Mouse (Mus musculus) intestine, postnatal 0 days (tissue): ENCODE measurements around the gene Med24. TPM values are rescaled to one million over a fixed set of nuclear protein-coding genes. Genes with fewer than 3 reads are reported as not detected.
A peak's percentile ranks its signal among the peaks of the same experiment; 100 is the strongest.
"Not testable (repeated sequence)": the region's sequence is repeated elsewhere in the genome, so short reads cannot be mapped to it uniquely, and the experiment has no call there.

ENCODE experiments used
- ATAC-seq: fragments of 200-750 bp; cut with Nextera tagmentation; 2 replicates; pipeline ENCODE4 v1.8.0; 2017; ENCODE audit warnings: mild to moderate bottlenecking, moderate TSS enrichment, moderate library complexity
- H3K27ac ChIP-seq: fragments of 300-500 bp; sonication (generic); 2 replicates; pipeline ENCODE4 v1.5.1; 2014; ENCODE audit warnings: mild to moderate bottlenecking, low read depth, low read length, moderate library complexity
- H3K27me3 ChIP-seq: fragments of 300-500 bp; sonication (generic); replicated peaks from 2 replicates; pipeline ENCODE4 v1.6.1; 2014; ENCODE audit warnings: low read length, mixed read lengths; ENCODE audit not compliant: control insufficient read depth, insufficient read depth
- H3K36me3 ChIP-seq: fragments of 300-500 bp; sonication (generic); 2 replicates; pipeline ENCODE4 v1.6.1; 2014; ENCODE audit warnings: mild to moderate bottlenecking, moderate library complexity; ENCODE audit not compliant: control insufficient read depth, insufficient read depth
- H3K4me1 ChIP-seq: fragments of 300-500 bp; sonication (generic); replicated peaks from 2 replicates; pipeline ENCODE4 v1.6.1; 2014; ENCODE audit warnings: antibody characterized with exemption, low read length, mixed read lengths; ENCODE audit not compliant: control insufficient read depth, insufficient read depth
- H3K4me2 ChIP-seq: fragments of 300-500 bp; sonication (generic); replicated peaks from 2 replicates; pipeline ENCODE4 v1.6.1; 2014; ENCODE audit warnings: low read depth, mild to moderate bottlenecking, moderate library complexity
- H3K4me3 ChIP-seq: fragments of 300-500 bp; sonication (generic); 2 replicates; pipeline ENCODE4 v1.5.1; 2014; ENCODE audit warnings: low read depth, low read length
- H3K9ac ChIP-seq: fragments of 300-500 bp; sonication (generic); 2 replicates; pipeline ENCODE4 v1.6.1; 2014; ENCODE audit warnings: mild to moderate bottlenecking, low read depth, low read length
- H3K9me3 ChIP-seq: fragments of 300-500 bp; sonication (generic); 2 replicates; pipeline ENCODE4 v1.6.1; 2016; ENCODE audit warnings: mixed run types; ENCODE audit not compliant: control insufficient read depth
- CTCF ChIP-seq: sonication (generic); IDR thresholded peaks from 2 replicates; pipeline ENCODE4 v1.5.1; 2016; ENCODE audit warnings: low read depth, mild to moderate bottlenecking, control low read depth, antibody characterized with exemption, moderate library complexity
- WGBS: fragments of 180-500 bp; shearing (Covaris S2); extraction: QIAGEN DNeasy Blood & Tissue Kit; methylation state at CpG from one replicate; pipeline ENCODE4 v1.1.7; 2014; 5-methylcytosine and 5-hydroxymethylcytosine counted together
- polyA plus RNA-seq: library from polyadenylated mRNA; unstranded; fragments of >200 nt; fragmentation: Nextera tagmentation; extraction: Ambion mirVana; gene quantifications from 2 replicates; pipeline ENCODE4 v1.2.1, GENCODE M21; 2015

Gene Med24
- polyA plus RNA-seq, 1 experiment from 2014 or later = 14.7 TPM

DNA sequence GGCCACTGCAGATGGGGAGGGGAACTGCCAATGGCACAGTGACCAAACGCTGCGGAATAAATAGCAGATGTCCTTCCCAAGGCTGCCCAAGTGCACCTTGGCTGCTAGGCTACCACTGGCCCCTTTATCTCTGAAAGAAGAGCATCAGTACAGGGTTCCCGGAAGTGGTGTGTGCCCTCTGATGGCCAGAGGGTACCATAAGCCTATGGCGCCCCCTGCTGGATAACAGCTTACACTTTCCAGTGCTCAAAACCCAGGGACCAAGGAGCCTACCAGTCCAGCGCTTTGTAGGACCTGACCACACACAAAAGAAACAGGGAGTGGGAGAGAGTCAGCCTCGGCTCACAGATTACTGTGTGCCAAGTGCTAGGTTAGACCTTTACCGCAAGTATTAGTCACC is 74.2 kb downstream of the Med24 start:
- not testable (repeated sequence) for H3K4me3 ChIP-seq, H3K9ac ChIP-seq, H3K36me3 ChIP-seq, H3K27ac ChIP-seq, H3K27me3 ChIP-seq, H3K4me2 ChIP-seq, H3K9me3 ChIP-seq, H3K4me1 ChIP-seq
- TF ChIP-seq CTCF = peak; percentile 83
- peak; percentile 73; the same call in 1 of the 2 replicates for ATAC-seq
- WGBS = 8% methylated on average over 7 of the region's 7 CpGs

Other genes with a start within 250 kb of the Med24 start
- gene Ikzf3, start 183.4 kb downstream of the Med24 start, polyA plus RNA-seq = 0.20 and 0.24 TPM in 2 replicates
- gene Zpbp2, start 178.3 kb downstream of the Med24 start, polyA plus RNA-seq = 3.2 and 4.0 TPM in 2 replicates
- gene Ormdl3, start 142.1 kb downstream of the Med24 start, polyA plus RNA-seq = 139 and 150 TPM in 2 replicates
- gene Lrrc3c, start 131.1 kb downstream of the Med24 start, polyA plus RNA-seq = not detected in 2 replicates
- 0.56 and 0.58 TPM in 2 replicates for gene Gm12355, start 103.8 kb downstream of the Med24 start, polyA plus RNA-seq
- gene Gsdma3, start 103.1 kb downstream of the Med24 start, polyA plus RNA-seq = not detected in 2 replicates
- gene Gsdma2, start 82.7 kb downstream of the Med24 start, polyA plus RNA-seq = 0.14 and 0.16 TPM in 2 replicates
- 0.38 and 0.42 TPM in 2 replicates for gene Gsdma, start 65.1 kb downstream of the Med24 start, polyA plus RNA-seq
- 95.5 and 96.2 TPM in 2 replicates for gene Psmd3, start 46.9 kb downstream of the Med24 start, polyA plus RNA-seq
- 0.08 TPM in 1 of 2 replicates, not detected in the other for gene Csf3, start 28.2 kb downstream of the Med24 start, polyA plus RNA-seq
- gene Thra, start 11.2 kb upstream of the Med24 start, polyA plus RNA-seq = 32.4 and 39.1 TPM in 2 replicates
- 4.1 and 5.1 TPM in 2 replicates for gene Nr1d1, start 45.9 kb upstream of the Med24 start, polyA plus RNA-seq
- 12.6 and 15.1 TPM in 2 replicates for gene Msl1, start 66.1 kb upstream of the Med24 start, polyA plus RNA-seq
- gene Casc3, start 75.5 kb upstream of the Med24 start, polyA plus RNA-seq = 10.8 and 12.4 TPM in 2 replicates
- 0.69 and 0.80 TPM in 2 replicates for gene Rapgefl1, start 107.3 kb upstream of the Med24 start, polyA plus RNA-seq
- gene Wipf2, start 134.2 kb upstream of the Med24 start, polyA plus RNA-seq = 3.9 and 5.0 TPM in 2 replicates
- gene Cdc6, start 178.4 kb upstream of the Med24 start, polyA plus RNA-seq = 4.0 and 4.5 TPM in 2 replicates
- 22.2 and 22.4 TPM in 2 replicates for gene Rara, start 198.4 kb upstream of the Med24 start, polyA plus RNA-seq